Mouse (Mus musculus): ENCODE measurements at regions not wholly inside any gene's neighbourhood (a gene's known extent, or its start where the extent isn't known, plus 50 kb on each side); places are given as distances from the start of the nearest gene placed in this dataset.

GRCm38 (mm10) chr17:79497629-79498028 is 114.0 kb upstream of the Rmdn2 start:
- no peak for DNase-seq (ENCODE audit: extremely low spot score, low spot score)

- DNase-seq (ENCODE audit: extremely low spot score, low spot score), result no peak
Measured at GRCm38 (mm10) chr17:79498321-79498720, 113.3 kb upstream of the Rmdn2 start.

GRCm38 (mm10) chr17:79501031-79501474 is 110.6 kb upstream of the Rmdn2 start:
- DNase-seq (ENCODE audit: extremely low spot score, low spot score), result peak; percentile 37

- DNase-seq (ENCODE audit: extremely low spot score, low spot score), result no peak
Measured at GRCm38 (mm10) chr17:79501926-79502325, 109.7 kb upstream of the Rmdn2 start.

- DNase-seq (ENCODE audit: extremely low spot score, low spot score), result no peak
Measured at GRCm38 (mm10) chr17:79503037-79503436, 108.6 kb upstream of the Rmdn2 start.

GRCm38 (mm10) chr17:79504209-79504608 is 107.5 kb upstream of the Rmdn2 start:
- no peak for DNase-seq (ENCODE audit: extremely low spot score, low spot score)

GRCm38 (mm10) chr17:79505565-79505964 is 106.1 kb upstream of the Rmdn2 start:
- DNase-seq (ENCODE audit: extremely low spot score, low spot score), result no peak

GRCm38 (mm10) chr17:79509281-79509680 is 102.4 kb upstream of the Rmdn2 start:
- no peak for DNase-seq (ENCODE audit: extremely low spot score, low spot score)

- no peak for DNase-seq (ENCODE audit: extremely low spot score, low spot score)
Measured at GRCm38 (mm10) chr17:79509957-79510710, 101.5 kb upstream of the Rmdn2 start.

- no peak for DNase-seq (ENCODE audit: extremely low spot score, low spot score)
Measured at GRCm38 (mm10) chr17:79511218-79511617, 100.4 kb upstream of the Rmdn2 start.

GRCm38 (mm10) chr17:79514076-79514475 is 97.6 kb upstream of the Rmdn2 start:
- no peak for DNase-seq (ENCODE audit: extremely low spot score, low spot score)

- peak; percentile 24 for DNase-seq (ENCODE audit: extremely low spot score, low spot score)
Measured at GRCm38 (mm10) chr17:79518185-79518584, 93.5 kb upstream of the Rmdn2 start.

GRCm38 (mm10) chr17:79518696-79519095 is 93.0 kb upstream of the Rmdn2 start:
- DNase-seq (ENCODE audit: extremely low spot score, low spot score), result no peak

- DNase-seq (ENCODE audit: extremely low spot score, low spot score), result no peak
Measured at GRCm38 (mm10) chr17:79519356-79519755, 92.3 kb upstream of the Rmdn2 start.

GRCm38 (mm10) chr17:79520283-79520682 is 91.4 kb upstream of the Rmdn2 start:
- DNase-seq (ENCODE audit: extremely low spot score, low spot score), result no peak

GRCm38 (mm10) chr17:79521691-79522090 is 90.0 kb upstream of the Rmdn2 start:
- DNase-seq (ENCODE audit: extremely low spot score, low spot score), result no peak

GRCm38 (mm10) chr17:79523230-79523629 is 88.4 kb upstream of the Rmdn2 start:
- no peak for DNase-seq (ENCODE audit: extremely low spot score, low spot score)

GRCm38 (mm10) chr17:79527391-79527790 is 84.3 kb upstream of the Rmdn2 start:
- no peak for DNase-seq (ENCODE audit: extremely low spot score, low spot score)

GRCm38 (mm10) chr17:79536549-79536948 is 75.1 kb upstream of the Rmdn2 start:
- DNase-seq (ENCODE audit: extremely low spot score, low spot score), result no peak

GRCm38 (mm10) chr17:79538789-79539188 is 72.9 kb upstream of the Rmdn2 start:
- DNase-seq (ENCODE audit: extremely low spot score, low spot score), result no peak

GRCm38 (mm10) chr17:79540038-79540437 is 71.6 kb upstream of the Rmdn2 start:
- no peak for DNase-seq (ENCODE audit: extremely low spot score, low spot score)

- DNase-seq (ENCODE audit: extremely low spot score, low spot score), result no peak
Measured at GRCm38 (mm10) chr17:79540511-79540910, 71.2 kb upstream of the Rmdn2 start.

GRCm38 (mm10) chr17:79543907-79544522 is 67.6 kb upstream of the Rmdn2 start:
- DNase-seq (ENCODE audit: extremely low spot score, low spot score), result no peak
